In genomic region chr8:71908309-71909261, GRCm38 (mm10) we compare ENCODE assay signal across 8 mouse cellular contexts. TPM values are rescaled to one million over a fixed set of nuclear protein-coding genes. Genes with fewer than 3 reads are reported as not detected.
DNase-seq lines count a peak whose midpoint lies in the region; ATAC-seq lines count a peak whose summit lies in the region.

Gene Zfp882 (plus strand): TSS chr8:71908608.
Gene Zfp617 (plus strand): TSS chr8:71908635.

- WGBS in hindbrain, embryonic 14.5 days: 4% methylated on average over 47 of the region's 47 CpGs

- ATAC-seq in hindbrain, embryonic 14.5 days (ENCODE audit: low FRiP score): peak; percentile 96

- peak within 1 kb of the TSS; percentile 54 for H3K4me3 ChIP-seq in hindbrain, embryonic 14.5 days (replicated peaks; ENCODE audit: low read length)

- peaks cover 15% of the 10 kb centered on the region for H3K4me1 ChIP-seq in hindbrain, embryonic 14.5 days (replicated peaks; ENCODE audit: control insufficient read depth, insufficient read depth, low read length)

- H3K4me2 ChIP-seq in hindbrain, embryonic 14.5 days (replicated peaks): peak within 1 kb of the TSS; percentile 68

- H3K9ac ChIP-seq in hindbrain, embryonic 14.5 days: peak within 1 kb of the TSS; percentile 75

- H3K27me3 ChIP-seq in hindbrain, embryonic 14.5 days (ENCODE audit: control insufficient read depth, insufficient read depth, low read length): no peaks in the 10 kb centered on the region

- no peaks in the 10 kb centered on the region for H3K9me3 ChIP-seq in hindbrain, embryonic 14.5 days (ENCODE audit: control insufficient read depth, low read length)

- peak; percentile 97 for DNase-seq in R1 (ENCODE audit: low read depth, low spot score)
- DNase-seq in cerebellum, postnatal 25 days: peak; percentile 93 to 95
- DNase-seq in frontal cortex, postnatal 25 days (ENCODE audit: low spot score in 2 of 2): peak; percentile 78 to 84
- DNase-seq in hindbrain, embryonic 14.5 days (ENCODE audit: low spot score): peak; percentile 86
- peak; percentile 88 to 89 for DNase-seq in layer of hippocampus, postnatal 36 days
- DNase-seq in lung, postnatal 36 days: peak; percentile 94
- peak; percentile 85 for DNase-seq in retina, postnatal 7 days (ENCODE audit: low read depth, low spot score)
- DNase-seq in urinary bladder, adult 2 months (ENCODE audit: low spot score): peak; percentile 78

- H3K27ac ChIP-seq in hindbrain, embryonic 14.5 days: peak within 1 kb of the TSS; percentile 96

- peaks cover under 1% of the 10 kb centered on the region; the same call in 1 of the 2 replicates for H3K36me3 ChIP-seq in hindbrain, embryonic 14.5 days (replicated peaks; ENCODE audit: control insufficient read depth, insufficient read depth)

RNA-seq across cellular contexts. Expression of gene Zfp882, which starts in this region (rescaled TPM):
- polyA plus RNA-seq in hindbrain, embryonic 14.5 days (2014; fragmentation: Nextera tagmentation; extraction: Ambion mirVana): 15.8 and 17.1 TPM in 2 replicates
- total RNA-seq in layer of hippocampus, postnatal 36 days (2021): 10 to 100 TPM; 15.7 to 17.0 TPM
- polyA plus RNA-seq in urinary bladder, adult 2 months (2012; rRNA removed): 2.1 and 2.6 TPM in 2 replicates

RNA-seq across cellular contexts. Expression of gene Zfp617, which starts in this region (rescaled TPM):
- polyA plus RNA-seq in hindbrain, embryonic 14.5 days (2014; fragmentation: Nextera tagmentation; extraction: Ambion mirVana): 35.3 and 37.8 TPM in 2 replicates
- 10 to 100 TPM; 27.4 to 28.8 TPM for total RNA-seq in layer of hippocampus, postnatal 36 days (2021)
- polyA plus RNA-seq in urinary bladder, adult 2 months (2012; rRNA removed): 17.0 and 20.5 TPM in 2 replicates

Comparison
In these comparisons a context has a peak if more than half of its experiments do, and no peak if none do; other contexts are left out.
1. Peak in every context shown above with its lines: DNase-seq, ATAC-seq, H3K4me3 ChIP-seq and H3K27ac ChIP-seq.